8 mouse cellular contexts compared by ENCODE assay signal in the genomic region with DNA sequence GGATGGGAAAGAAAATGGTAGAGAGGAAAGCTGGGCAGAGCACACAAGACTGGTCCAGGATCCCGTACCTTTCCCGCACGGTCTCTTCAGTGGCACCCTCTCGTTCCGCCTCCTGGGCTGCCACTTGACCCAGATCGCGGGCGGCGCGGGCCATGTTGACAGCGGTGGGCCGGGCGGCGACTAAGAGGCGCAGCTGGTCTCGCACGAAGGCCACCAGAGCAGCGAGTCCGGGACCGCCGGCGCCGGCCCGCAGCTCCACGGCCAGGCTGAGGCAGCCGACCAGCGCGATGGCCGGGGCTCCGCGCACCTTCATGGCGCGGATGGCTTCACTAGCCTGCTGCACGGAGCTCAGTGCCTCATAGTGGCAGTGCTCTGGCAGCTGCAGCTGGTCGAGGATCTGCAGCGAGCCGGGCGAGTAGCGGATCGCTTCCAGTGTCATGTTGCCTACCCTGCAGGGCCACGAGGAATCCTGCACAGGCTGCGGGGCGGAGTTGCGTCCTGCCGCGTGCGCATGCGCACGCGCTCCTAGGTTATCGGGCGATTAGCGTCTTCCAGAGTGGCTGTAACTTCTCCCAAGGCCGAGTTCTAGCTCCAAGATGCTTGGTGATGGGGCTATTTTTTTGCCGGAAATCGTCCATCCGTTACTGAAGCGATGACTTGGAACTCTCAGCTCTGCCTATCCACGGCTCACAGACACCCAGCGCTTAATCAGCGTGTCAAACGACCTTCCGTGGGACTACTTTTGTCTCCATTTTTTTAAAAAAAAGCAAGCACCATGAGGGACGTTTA. TPM values are rescaled to one million over a fixed set of nuclear protein-coding genes. Genes with fewer than 3 reads are reported as not detected.
DNase-seq lines count a peak whose midpoint lies in the region; ATAC-seq and TF ChIP-seq lines count a peak whose summit lies in the region.

Gene Mri1, minus strand, starts transcription at position 505 of the 789 bp plus-strand sequence.

- peak; percentile 55; the same call in 1 of the 2 replicates for TF ChIP-seq POLR2A in brain, embryonic 14.5 days (IDR thresholded peaks at IDR 0.05; ENCODE audit: borderline replicate concordance, extremely low read depth, insufficient read depth, insufficient read length, poor library complexity, severe bottlenecking)

- under 1% methylated on average over 64 of the region's 64 CpGs for WGBS in heart, embryonic 10.5 days
- WGBS in kidney, embryonic 14.5 days = under 1% methylated on average over 64 of the region's 64 CpGs
- under 1% methylated on average over 64 of the region's 64 CpGs for WGBS in liver, embryonic 12.5 days (ENCODE audit: insufficient replicate concordance)
- under 1% methylated on average over 64 of the region's 64 CpGs for WGBS in stomach, embryonic 14.5 days

- H3K9me3 ChIP-seq in heart, embryonic 10.5 days = no peaks in the 10 kb centered on the region
- no peaks in the 10 kb centered on the region for H3K9me3 ChIP-seq in kidney, embryonic 14.5 days (ENCODE audit: control insufficient read depth, low read length)
- H3K9me3 ChIP-seq in liver, embryonic 12.5 days (replicated peaks) = no peaks in the 10 kb centered on the region
- no peaks in the 10 kb centered on the region for H3K9me3 ChIP-seq in stomach, embryonic 14.5 days (ENCODE audit: control insufficient read depth, low read depth, low read length)

- DNase-seq in brain, embryonic 14.5 days (ENCODE audit: low read depth) = peak; percentile 96
- peak; percentile 95 for DNase-seq in heart, embryonic 10.5 days (ENCODE audit: low spot score)
- DNase-seq in natural killer cell, adult 2 months (ENCODE audit: low spot score in 2 of 2) = peak; percentile 71 to 75

- H3K4me3 ChIP-seq in heart, embryonic 10.5 days = peak within 1 kb of the TSS; percentile 87
- peak within 1 kb of the TSS; percentile 68 for H3K4me3 ChIP-seq in kidney, embryonic 14.5 days (ENCODE audit: low read length)
- H3K4me3 ChIP-seq in liver, embryonic 12.5 days = peak within 1 kb of the TSS; percentile 88
- peak within 1 kb of the TSS; percentile 79 for H3K4me3 ChIP-seq in stomach, embryonic 14.5 days (ENCODE audit: low read depth, low read length)

- H3K27ac ChIP-seq in heart, embryonic 10.5 days = peak within 1 kb of the TSS; percentile 94
- H3K27ac ChIP-seq in kidney, embryonic 14.5 days (ENCODE audit: low read depth, low read length) = peak within 1 kb of the TSS; percentile 93
- peak within 1 kb of the TSS; percentile 97 for H3K27ac ChIP-seq in liver, embryonic 12.5 days
- H3K27ac ChIP-seq in stomach, embryonic 14.5 days (ENCODE audit: low read length) = peak within 1 kb of the TSS; percentile 92

- H3K9ac ChIP-seq in kidney, embryonic 14.5 days (ENCODE audit: low read depth, low read length) = peak within 1 kb of the TSS; percentile 82
- H3K9ac ChIP-seq in liver, embryonic 12.5 days = peak within 1 kb of the TSS; percentile 92
- H3K9ac ChIP-seq in stomach, embryonic 14.5 days (replicated peaks; ENCODE audit: low read depth, low read length) = peak within 1 kb of the TSS; percentile 70

- no peak for TF ChIP-seq CTCF in brain, embryonic 14.5 days (IDR thresholded peaks at IDR 0.05; ENCODE audit: borderline replicate concordance, extremely low read depth, insufficient read depth, insufficient read length)

- peak; percentile 79 for ATAC-seq in CD4-positive, CD25-positive, alpha-beta regulatory T cell, adult 4 months
- peak; percentile 90 for ATAC-seq in erythroblast, adult 5-6 weeks (replicated peaks; ENCODE audit: low FRiP score, poor library complexity, severe bottlenecking)
- ATAC-seq in kidney, embryonic 14.5 days (ENCODE audit: low FRiP score, low TSS enrichment) = peak; percentile 86
- ATAC-seq in liver, embryonic 12.5 days = peak; percentile 88
- ATAC-seq in stomach, embryonic 14.5 days (ENCODE audit: insufficient number of reproducible peaks, insufficient read depth, low FRiP score, low read depth) = peak; percentile 87

- H3K36me3 ChIP-seq in heart, embryonic 10.5 days = peaks cover 70% of the 10 kb centered on the region
- H3K36me3 ChIP-seq in kidney, embryonic 14.5 days (ENCODE audit: control insufficient read depth, insufficient read depth, low read length) = peaks cover 64% of the 10 kb centered on the region
- peaks cover 80% of the 10 kb centered on the region for H3K36me3 ChIP-seq in liver, embryonic 12.5 days
- H3K36me3 ChIP-seq in stomach, embryonic 14.5 days (ENCODE audit: control insufficient read depth, insufficient read depth, low read length) = peaks cover 38% of the 10 kb centered on the region

- peak within 1 kb of the TSS; percentile 95 for H3K4me2 ChIP-seq in kidney, embryonic 14.5 days (replicated peaks; ENCODE audit: low read depth, low read length)
- peak within 1 kb of the TSS; percentile 100 for H3K4me2 ChIP-seq in liver, embryonic 12.5 days
- peak within 1 kb of the TSS; percentile 89 for H3K4me2 ChIP-seq in stomach, embryonic 14.5 days (replicated peaks; ENCODE audit: low read depth, low read length)

- H3K4me1 ChIP-seq in heart, embryonic 10.5 days = peaks cover 24% of the 10 kb centered on the region
- H3K4me1 ChIP-seq in kidney, embryonic 14.5 days (ENCODE audit: control insufficient read depth, insufficient read depth, low read length) = peaks cover 13% of the 10 kb centered on the region; the same call in 1 of the 2 replicates
- peaks cover 25% of the 10 kb centered on the region for H3K4me1 ChIP-seq in liver, embryonic 12.5 days
- H3K4me1 ChIP-seq in stomach, embryonic 14.5 days (ENCODE audit: control insufficient read depth, insufficient read depth, low read length) = peaks cover 11% of the 10 kb centered on the region

- H3K27me3 ChIP-seq in heart, embryonic 10.5 days (ENCODE audit: insufficient read depth, poor library complexity, severe bottlenecking) = no peaks in the 10 kb centered on the region
- H3K27me3 ChIP-seq in kidney, embryonic 14.5 days (ENCODE audit: control insufficient read depth, insufficient read depth, low read length) = no peaks in the 10 kb centered on the region
- H3K27me3 ChIP-seq in liver, embryonic 12.5 days (replicated peaks) = no peaks in the 10 kb centered on the region
- no peaks in the 10 kb centered on the region for H3K27me3 ChIP-seq in stomach, embryonic 14.5 days (ENCODE audit: control insufficient read depth, insufficient read depth, low read length)

RNA-seq across cellular contexts. Expression of gene Mri1, which starts in this region (rescaled TPM):
- 1 to 10 TPM; 7.2 to 9.5 TPM for polyA plus RNA-seq in CD4-positive, CD25-positive, alpha-beta regulatory T cell, adult 4 months (2017; shearing (Covaris generic))
- 37.4 and 62.2 TPM in 2 replicates for polyA plus RNA-seq in brain, embryonic 14.5 days (2012; rRNA removed)
- total RNA-seq in erythroblast, adult 5-6 weeks (2015; ENCODE audit: low replicate concordance) = 2.3 and 2.5 TPM in 2 replicates
- total RNA-seq in erythroblast, adult 5-6 weeks (2017; ENCODE audit: low replicate concordance) = 1.8 and 4.7 TPM in 2 replicates
- 60.5 and 74.9 TPM in 2 replicates for polyA plus RNA-seq in heart, embryonic 10.5 days (2016; fragmentation: Nextera tagmentation; extraction: Ambion mirVana)
- polyA plus RNA-seq in kidney, embryonic 14.5 days (2014; fragmentation: Nextera tagmentation; extraction: Ambion mirVana) = 73.2 and 80.1 TPM in 2 replicates
- 55.4 and 63.1 TPM in 2 replicates for polyA plus RNA-seq in liver, embryonic 12.5 days (2016; fragmentation: Nextera tagmentation; extraction: Ambion mirVana)
- polyA plus RNA-seq in stomach, embryonic 14.5 days (2014; fragmentation: Nextera tagmentation; extraction: Ambion mirVana) = 69.7 and 73.7 TPM in 2 replicates

Comparison
In these comparisons a context has a peak if more than half of its experiments do, and no peak if none do; other contexts are left out.
1. Peak in every context shown above with its lines: DNase-seq, ATAC-seq, H3K4me3 ChIP-seq and H3K27ac ChIP-seq.